Mouse (Mus musculus): Measurements from ENCODE around the gene Nudt21.

DNA sequence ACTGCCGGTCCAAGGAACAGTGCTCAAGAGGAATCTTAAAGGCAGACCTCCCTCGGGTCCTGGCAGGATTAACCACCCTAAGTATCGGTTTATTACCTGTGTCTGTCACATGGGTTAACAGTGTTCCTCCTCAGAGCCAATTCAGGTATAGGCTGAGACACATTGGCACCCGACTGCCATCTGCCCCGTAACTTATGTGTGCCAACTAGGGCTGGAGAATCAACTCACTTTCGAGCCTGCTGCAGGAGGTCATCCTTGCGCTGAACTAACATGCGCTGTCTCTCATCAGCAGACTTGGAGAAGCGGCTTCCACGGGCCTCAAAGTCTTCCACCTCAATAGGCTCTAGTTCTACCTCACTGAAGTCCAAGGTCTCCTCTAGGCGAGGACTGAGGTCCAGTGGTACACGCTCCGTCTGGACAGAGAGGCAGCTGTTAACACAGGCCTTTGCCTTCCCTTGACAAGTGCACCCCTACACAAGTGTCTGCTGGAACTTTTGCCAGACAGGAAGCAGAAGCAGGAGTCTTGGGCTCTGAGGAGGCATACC, 62.9 kb downstream of the Nudt21 start:
- no peak for TF ChIP-seq GATA1 (IDR thresholded peaks at IDR 0.05; ENCODE audit: borderline replicate concordance, low read length)
- TF ChIP-seq FLI1 (IDR thresholded peaks at IDR 0.05; ENCODE audit: low read length): no peak
